In genomic region chr6:136464121-136464621, GRCm38 (mm10) we compare ENCODE assay signal across 10 mouse cellular contexts. TPM values are rescaled to one million over a fixed set of nuclear protein-coding genes. Genes with fewer than 3 reads are reported as not detected.
DNase-seq lines count a peak whose midpoint lies in the region; ATAC-seq and TF ChIP-seq lines count a peak whose summit lies in the region.
"Had no signal": no experiment of that assay in that cellular context is flagged by ENCODE, and none has a peak within 500 bp of the region (broad histone marks: within the 10 kb centered on the region; RNA-seq: fewer than 3 reads in every experiment).

No protein-coding gene starts in this region.

- TF ChIP-seq EP300 in heart, postnatal 0 days (IDR thresholded peaks at IDR 0.05; ENCODE audit: low read depth) = no peak

- H3K9ac ChIP-seq in heart, postnatal 0 days (replicated peaks; ENCODE audit: low read depth, low read length) = no peak overlapping the region
- no peak overlapping the region for H3K9ac ChIP-seq in liver, embryonic 12.5 days
- H3K9ac ChIP-seq in midbrain, postnatal 0 days (replicated peaks; ENCODE audit: low read length, poor library complexity, severe bottlenecking) = no peak overlapping the region

- H3K27me3 ChIP-seq in heart, postnatal 0 days (ENCODE audit: control insufficient read depth, insufficient read depth, low read length) = no peaks in the 10 kb centered on the region
- H3K27me3 ChIP-seq in liver, embryonic 12.5 days (replicated peaks) = 0 out of 2 replicates have a peak, but pooled peaks cover 6% of the 10 kb centered on the region
- H3K27me3 ChIP-seq in midbrain, postnatal 0 days (ENCODE audit: insufficient read depth, low read length) = no peaks in the 10 kb centered on the region

- 39% methylated on average over 12 of the region's 12 CpGs for WGBS in heart, postnatal 0 days
- WGBS in liver, embryonic 12.5 days (ENCODE audit: insufficient replicate concordance) = 33% methylated on average over 12 of the region's 12 CpGs
- WGBS in midbrain, postnatal 0 days = 67% methylated on average over 12 of the region's 12 CpGs

- peak; percentile 41 for ATAC-seq in activated CD4-positive, CD25-positive, alpha-beta regulatory T cell, adult 4 months
- no peak for ATAC-seq in heart, postnatal 0 days (ENCODE audit: insufficient read depth, low read depth)
- ATAC-seq in liver, embryonic 12.5 days = no peak
- ATAC-seq in midbrain, postnatal 0 days (ENCODE audit: low FRiP score) = no peak

- DNase-seq in layer of hippocampus, adult 2 months (ENCODE audit: low spot score in 2 of 2) = no peak
- DNase-seq in layer of hippocampus, adult 8-10 months (ENCODE audit: low spot score in 2 of 2) = no peak
- DNase-seq in heart, postnatal 0 days (ENCODE audit: low spot score) = peak; percentile 9
- DNase-seq in urinary bladder, postnatal 14 days (ENCODE audit: low spot score) = no peak
- DNase-seq in midbrain, postnatal 0 days (ENCODE audit: low spot score) = no peak
- no peak for DNase-seq in right cerebral cortex, postnatal 36 days (ENCODE audit: low spot score in 2 of 2)

- H3K4me2 ChIP-seq in heart, postnatal 0 days (ENCODE audit: low read depth, low read length) = no peak overlapping the region
- peak overlapping the region; percentile 37 for H3K4me2 ChIP-seq in liver, embryonic 12.5 days
- H3K4me2 ChIP-seq in midbrain, postnatal 0 days (ENCODE audit: low read depth, low read length, poor library complexity, severe bottlenecking) = no peak overlapping the region

- no peaks in the 10 kb centered on the region for H3K9me3 ChIP-seq in heart, postnatal 0 days (replicated peaks; ENCODE audit: control insufficient read depth, low read length)
- H3K9me3 ChIP-seq in liver, embryonic 12.5 days (replicated peaks) = no peaks in the 10 kb centered on the region
- H3K9me3 ChIP-seq in midbrain, postnatal 0 days (ENCODE audit: low read length) = no peaks in the 10 kb centered on the region

- no peak overlapping the region for H3K4me3 ChIP-seq in layer of hippocampus, adult 2 months
- H3K4me3 ChIP-seq in heart, postnatal 0 days (ENCODE audit: low read depth, low read length) = no peak overlapping the region
- H3K4me3 ChIP-seq in liver, embryonic 12.5 days = no peak overlapping the region
- H3K4me3 ChIP-seq in midbrain, postnatal 0 days (ENCODE audit: low read depth, low read length) = no peak overlapping the region

- H3K4me1 ChIP-seq in heart, postnatal 0 days (ENCODE audit: control insufficient read depth, insufficient read depth) = peaks cover 12% of the 10 kb centered on the region
- peaks cover 55% of the 10 kb centered on the region for H3K4me1 ChIP-seq in liver, embryonic 12.5 days
- peaks cover 3% of the 10 kb centered on the region; the same call in 1 of the 2 replicates for H3K4me1 ChIP-seq in midbrain, postnatal 0 days (ENCODE audit: insufficient read depth, low read length)

- no peaks in the 10 kb centered on the region for H3K36me3 ChIP-seq in heart, postnatal 0 days (replicated peaks; ENCODE audit: control insufficient read depth, insufficient read depth, low read length)
- no peaks in the 10 kb centered on the region for H3K36me3 ChIP-seq in liver, embryonic 12.5 days
- no peaks in the 10 kb centered on the region for H3K36me3 ChIP-seq in midbrain, postnatal 0 days (ENCODE audit: insufficient read depth, low read length)

- peak overlapping the region; percentile 92; the same call in 1 of the 2 replicates for H3K27ac ChIP-seq in layer of hippocampus, adult 2 months
- H3K27ac ChIP-seq in heart, postnatal 0 days (ENCODE audit: low read depth) = peak overlapping the region; percentile 40; the same call in 1 of the 2 replicates
- H3K27ac ChIP-seq in liver, embryonic 12.5 days = peak overlapping the region; percentile 67
- H3K27ac ChIP-seq in midbrain, postnatal 0 days (ENCODE audit: low read depth, low read length) = no peak overlapping the region

- TF ChIP-seq CTCF in layer of hippocampus, adult 2 months (conservative IDR thresholded peaks at IDR 0.05) = no peak
- TF ChIP-seq CTCF in heart, postnatal 0 days (IDR thresholded peaks at IDR 0.05; ENCODE audit: low read depth) = no peak
- no peak for TF ChIP-seq CTCF in midbrain, postnatal 0 days (IDR thresholded peaks at IDR 0.05)

RNA-seq across cellular contexts. Expression of gene Atf7ip, which starts 41.8 kb away (rescaled TPM):
- total RNA-seq in layer of hippocampus, adult 2 months (2021) = 100 to 1,000 TPM; 103 to 116 TPM
- total RNA-seq in layer of hippocampus, adult 8-10 months (2022) = 100 to 1,000 TPM in 1 of 4 experiments, 10 to 100 TPM in 3; 90.9 to 100 (median 97.0) TPM
- 10 to 100 TPM; 72.8 to 79.5 TPM for polyA plus RNA-seq in activated CD4-positive, CD25-positive, alpha-beta regulatory T cell, adult 4 months (2017; shearing (Covaris generic))
- total RNA-seq in heart, postnatal 0 days (2014; rRNA removed; ENCODE audit: low replicate concordance) = 43.3 and 54.5 TPM in 2 replicates
- polyA plus RNA-seq in heart, postnatal 0 days (2015; fragmentation: Nextera tagmentation; extraction: Ambion mirVana) = 16.5 and 19.2 TPM in 2 replicates
- 23.2 and 24.8 TPM in 2 replicates for polyA plus RNA-seq in liver, embryonic 12.5 days (2016; fragmentation: Nextera tagmentation; extraction: Ambion mirVana)
- 43.1 and 55.2 TPM in 2 replicates for total RNA-seq in midbrain, postnatal 0 days (2014; rRNA removed)
- polyA plus RNA-seq in midbrain, postnatal 0 days (2015; fragmentation: Nextera tagmentation; extraction: Ambion mirVana) = 18.9 and 28.7 TPM in 2 replicates

RNA-seq across cellular contexts. Expression of gene E330021D16Rik, which starts 48.8 kb away (rescaled TPM):
- not detected for total RNA-seq in layer of hippocampus, adult 2 months (2021)
- not detected for total RNA-seq in layer of hippocampus, adult 8-10 months (2022)
- polyA plus RNA-seq in activated CD4-positive, CD25-positive, alpha-beta regulatory T cell, adult 4 months (2017; shearing (Covaris generic)) = 1 to 10 TPM in 1 of 2 experiments, under 1 TPM in 1; 0.82 to 1.1 TPM
- not detected in 2 replicates for total RNA-seq in heart, postnatal 0 days (2014; rRNA removed; ENCODE audit: low replicate concordance)
- polyA plus RNA-seq in heart, postnatal 0 days (2015; fragmentation: Nextera tagmentation; extraction: Ambion mirVana) = not detected in 2 replicates
- polyA plus RNA-seq in liver, embryonic 12.5 days (2016; fragmentation: Nextera tagmentation; extraction: Ambion mirVana) = not detected in 2 replicates
- total RNA-seq in midbrain, postnatal 0 days (2014; rRNA removed) = not detected in 2 replicates
- not detected in 2 replicates for polyA plus RNA-seq in midbrain, postnatal 0 days (2015; fragmentation: Nextera tagmentation; extraction: Ambion mirVana)
- polyA plus RNA-seq: large intestine, adult 2 months; stomach, embryonic 16.5 days had no signal
